Mouse (Mus musculus): ENCODE measurements at regions not wholly inside any gene's neighbourhood (a gene's known extent, or its start where the extent isn't known, plus 50 kb on each side); places are given as distances from the start of the nearest gene placed in this dataset.
A peak's percentile ranks its signal among the peaks of the same experiment; 100 is the strongest.

- no peak overlapping the region for H3K4me3 ChIP-seq (replicated peaks; ENCODE audit: low read length)
- H3K4me2 ChIP-seq (replicated peaks): no peak overlapping the region
- no peaks in the 10 kb centered on the region for H3K9me3 ChIP-seq (ENCODE audit: control insufficient read depth, low read length)
- no peaks in the 10 kb centered on the region for H3K27me3 ChIP-seq (ENCODE audit: control insufficient read depth, insufficient read depth, low read length)
- no peak for DNase-seq (ENCODE audit: low spot score)
- no peak for ATAC-seq (ENCODE audit: low FRiP score)
- H3K27ac ChIP-seq: no peak overlapping the region
- H3K4me1 ChIP-seq (replicated peaks; ENCODE audit: control insufficient read depth, insufficient read depth, low read length): no peaks in the 10 kb centered on the region
- H3K9ac ChIP-seq: no peak overlapping the region
- 88% methylated on average over 5 of the region's 5 CpGs for WGBS
- H3K36me3 ChIP-seq (replicated peaks; ENCODE audit: control insufficient read depth, insufficient read depth): no peaks in the 10 kb centered on the region
Observed at GRCm38 (mm10) chr10:125467503-125467902, 78.2 kb upstream of the Slc16a7 start.

GRCm38 (mm10) chr10:125488350-125488749 is 99.1 kb upstream of the Slc16a7 start:
- WGBS: 85% methylated on average over 3 of the region's 3 CpGs
- DNase-seq (ENCODE audit: low spot score) (no peak), ATAC-seq (ENCODE audit: low FRiP score) (no peak)
- no peaks in the 10 kb centered on the region for H3K27me3 ChIP-seq (ENCODE audit: control insufficient read depth, insufficient read depth, low read length)
- H3K4me1 ChIP-seq (replicated peaks; ENCODE audit: control insufficient read depth, insufficient read depth, low read length): no peaks in the 10 kb centered on the region
- H3K4me3 ChIP-seq (replicated peaks; ENCODE audit: low read length): no peak overlapping the region
- H3K36me3 ChIP-seq (replicated peaks; ENCODE audit: control insufficient read depth, insufficient read depth): no peaks in the 10 kb centered on the region
- no peak overlapping the region for H3K27ac ChIP-seq
- no peaks in the 10 kb centered on the region for H3K9me3 ChIP-seq (ENCODE audit: control insufficient read depth, low read length)
- H3K4me2 ChIP-seq (replicated peaks): no peak overlapping the region
- H3K9ac ChIP-seq: no peak overlapping the region

DNA sequence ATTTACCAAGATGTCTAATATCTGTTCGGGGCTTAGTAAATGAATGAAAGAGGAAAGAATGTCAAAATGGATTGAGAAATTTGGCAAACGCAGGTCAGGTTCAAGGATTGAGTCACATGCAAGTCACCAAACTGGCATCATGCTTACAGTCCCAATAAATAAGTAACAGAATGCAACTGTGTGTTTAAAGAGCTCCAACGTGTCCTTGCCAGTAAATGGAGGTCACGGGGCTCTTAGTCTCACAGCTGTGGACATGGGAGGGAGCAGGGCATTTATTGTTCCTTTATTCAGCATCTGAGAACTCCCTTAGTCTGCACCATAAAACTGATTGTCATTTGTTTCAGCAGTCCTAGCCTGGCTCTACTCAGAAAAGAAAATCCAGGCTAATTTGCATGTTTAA is 101.1 kb upstream of the Slc16a7 start:
- WGBS: 54% methylated on average over 4 of the region's 4 CpGs
- Histone ChIP-seq H3K4me1 (replicated peaks; ENCODE audit: control insufficient read depth, insufficient read depth, low read length) (no peaks in the 10 kb centered on the region), H3K4me2 (replicated peaks) (no peak overlapping the region), H3K27me3 (ENCODE audit: control insufficient read depth, insufficient read depth, low read length) (no peaks in the 10 kb centered on the region), H3K4me3 (replicated peaks; ENCODE audit: low read length) (no peak overlapping the region), H3K9me3 (ENCODE audit: control insufficient read depth, low read length) (no peaks in the 10 kb centered on the region), H3K27ac (no peak overlapping the region), H3K9ac (no peak overlapping the region), H3K36me3 (replicated peaks; ENCODE audit: control insufficient read depth, insufficient read depth) (no peaks in the 10 kb centered on the region)
- no peak for DNase-seq (ENCODE audit: low spot score)
- no peak for ATAC-seq (ENCODE audit: low FRiP score)

- no peak overlapping the region for H3K4me3 ChIP-seq (replicated peaks; ENCODE audit: low read length)
- H3K9me3 ChIP-seq (ENCODE audit: control insufficient read depth, low read length): no peaks in the 10 kb centered on the region
- H3K9ac ChIP-seq: no peak overlapping the region
- ATAC-seq (ENCODE audit: low FRiP score) (no peak), DNase-seq (ENCODE audit: low spot score) (no peak)
- H3K36me3 ChIP-seq (replicated peaks; ENCODE audit: control insufficient read depth, insufficient read depth): no peaks in the 10 kb centered on the region
- H3K4me1 ChIP-seq (replicated peaks; ENCODE audit: control insufficient read depth, insufficient read depth, low read length): no peaks in the 10 kb centered on the region
- no peaks in the 10 kb centered on the region for H3K27me3 ChIP-seq (ENCODE audit: control insufficient read depth, insufficient read depth, low read length)
- H3K4me2 ChIP-seq (replicated peaks): no peak overlapping the region
- H3K27ac ChIP-seq: no peak overlapping the region
- WGBS: 68% methylated on average over 4 of the region's 4 CpGs
Observed at GRCm38 (mm10) chr10:125494489-125494888, 105.2 kb upstream of the Slc16a7 start.

DNA sequence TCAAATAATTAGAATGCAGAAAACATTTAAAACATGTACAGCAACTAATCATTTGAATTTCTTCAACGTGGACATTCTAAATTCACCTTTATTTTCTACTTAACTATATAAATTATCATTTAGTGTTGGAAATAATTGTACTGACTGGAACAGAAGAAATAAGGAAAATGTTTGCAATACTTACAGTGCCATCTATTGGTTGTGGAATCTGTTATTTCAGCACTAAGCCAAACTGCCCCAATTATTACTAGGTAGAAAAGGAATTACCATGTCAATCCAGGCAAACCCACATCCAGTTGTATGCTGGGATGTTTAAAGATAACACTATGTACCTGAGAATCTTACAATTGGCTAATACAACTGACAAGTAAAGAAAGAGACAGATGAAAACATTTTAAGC is 109.1 kb upstream of the Slc16a7 start:
- ATAC-seq (ENCODE audit: low FRiP score): no peak
- Histone ChIP-seq H3K4me1 (replicated peaks; ENCODE audit: control insufficient read depth, insufficient read depth, low read length) (no peaks in the 10 kb centered on the region), H3K4me2 (replicated peaks) (no peak overlapping the region), H3K27me3 (ENCODE audit: control insufficient read depth, insufficient read depth, low read length) (no peaks in the 10 kb centered on the region), H3K9me3 (ENCODE audit: control insufficient read depth, low read length) (no peaks in the 10 kb centered on the region), H3K36me3 (replicated peaks; ENCODE audit: control insufficient read depth, insufficient read depth) (no peaks in the 10 kb centered on the region), H3K27ac (no peak overlapping the region), H3K9ac (no peak overlapping the region), H3K4me3 (replicated peaks; ENCODE audit: low read length) (no peak overlapping the region)
- 22% methylated on average over 1 of the region's 1 CpGs for WGBS
- peak; percentile 72 for DNase-seq (ENCODE audit: low spot score)

- Histone ChIP-seq H3K4me3 (replicated peaks; ENCODE audit: low read length) (no peak overlapping the region), H3K4me1 (replicated peaks; ENCODE audit: control insufficient read depth, insufficient read depth, low read length) (no peaks in the 10 kb centered on the region), H3K9me3 (ENCODE audit: control insufficient read depth, low read length) (no peaks in the 10 kb centered on the region), H3K9ac (no peak overlapping the region), H3K27me3 (ENCODE audit: control insufficient read depth, insufficient read depth, low read length) (no peaks in the 10 kb centered on the region), H3K36me3 (replicated peaks; ENCODE audit: control insufficient read depth, insufficient read depth) (no peaks in the 10 kb centered on the region), H3K4me2 (replicated peaks) (no peak overlapping the region), H3K27ac (no peak overlapping the region)
- 78% methylated on average over 4 of the region's 4 CpGs for WGBS
- DNase-seq (ENCODE audit: low spot score): no peak
- no peak for ATAC-seq (ENCODE audit: low FRiP score)
Observed at GRCm38 (mm10) chr10:125500338-125500737, 111.1 kb upstream of the Slc16a7 start.

- H3K4me3 ChIP-seq (replicated peaks; ENCODE audit: low read length): no peak overlapping the region
- H3K27me3 ChIP-seq (ENCODE audit: control insufficient read depth, insufficient read depth, low read length): no peaks in the 10 kb centered on the region
- WGBS: 80% methylated on average over 5 of the region's 5 CpGs
- H3K4me1 ChIP-seq (replicated peaks; ENCODE audit: control insufficient read depth, insufficient read depth, low read length): no peaks in the 10 kb centered on the region
- no peaks in the 10 kb centered on the region for H3K9me3 ChIP-seq (ENCODE audit: control insufficient read depth, low read length)
- no peaks in the 10 kb centered on the region for H3K36me3 ChIP-seq (replicated peaks; ENCODE audit: control insufficient read depth, insufficient read depth)
- ATAC-seq (ENCODE audit: low FRiP score): no peak
- no peak overlapping the region for H3K27ac ChIP-seq
- no peak overlapping the region for H3K4me2 ChIP-seq (replicated peaks)
- no peak for DNase-seq (ENCODE audit: low spot score)
- H3K9ac ChIP-seq: no peak overlapping the region
Observed at GRCm38 (mm10) chr10:125515026-125515425, 125.8 kb upstream of the Slc16a7 start.

- Histone ChIP-seq H3K27me3 (ENCODE audit: control insufficient read depth, insufficient read depth, low read length) (no peaks in the 10 kb centered on the region), H3K9ac (no peak overlapping the region), H3K9me3 (ENCODE audit: control insufficient read depth, low read length) (no peaks in the 10 kb centered on the region), H3K4me1 (replicated peaks; ENCODE audit: control insufficient read depth, insufficient read depth, low read length) (no peaks in the 10 kb centered on the region), H3K4me3 (replicated peaks; ENCODE audit: low read length) (no peak overlapping the region), H3K36me3 (replicated peaks; ENCODE audit: control insufficient read depth, insufficient read depth) (no peaks in the 10 kb centered on the region), H3K27ac (no peak overlapping the region), H3K4me2 (replicated peaks) (no peak overlapping the region)
- no peak for DNase-seq (ENCODE audit: low spot score)
- 92% methylated on average over 6 of the region's 6 CpGs for WGBS
- no peak for ATAC-seq (ENCODE audit: low FRiP score)
Observed at GRCm38 (mm10) chr10:125530876-125531275, 141.6 kb upstream of the Slc16a7 start.

- H3K9me3 ChIP-seq (ENCODE audit: control insufficient read depth, low read length): no peaks in the 10 kb centered on the region
- no peaks in the 10 kb centered on the region for H3K36me3 ChIP-seq (replicated peaks; ENCODE audit: control insufficient read depth, insufficient read depth)
- no peaks in the 10 kb centered on the region for H3K4me1 ChIP-seq (replicated peaks; ENCODE audit: control insufficient read depth, insufficient read depth, low read length)
- H3K9ac ChIP-seq: no peak overlapping the region
- DNase-seq (ENCODE audit: low spot score) (peak; percentile 76), ATAC-seq (ENCODE audit: low FRiP score) (no peak)
- 43% methylated on average over 1 of the region's 1 CpGs for WGBS
- H3K4me3 ChIP-seq (replicated peaks; ENCODE audit: low read length): no peak overlapping the region
- H3K27ac ChIP-seq: no peak overlapping the region
- H3K4me2 ChIP-seq (replicated peaks): no peak overlapping the region
- no peaks in the 10 kb centered on the region for H3K27me3 ChIP-seq (ENCODE audit: control insufficient read depth, insufficient read depth, low read length)
Observed at GRCm38 (mm10) chr10:125538316-125538715, 149.1 kb upstream of the Slc16a7 start.

DNA sequence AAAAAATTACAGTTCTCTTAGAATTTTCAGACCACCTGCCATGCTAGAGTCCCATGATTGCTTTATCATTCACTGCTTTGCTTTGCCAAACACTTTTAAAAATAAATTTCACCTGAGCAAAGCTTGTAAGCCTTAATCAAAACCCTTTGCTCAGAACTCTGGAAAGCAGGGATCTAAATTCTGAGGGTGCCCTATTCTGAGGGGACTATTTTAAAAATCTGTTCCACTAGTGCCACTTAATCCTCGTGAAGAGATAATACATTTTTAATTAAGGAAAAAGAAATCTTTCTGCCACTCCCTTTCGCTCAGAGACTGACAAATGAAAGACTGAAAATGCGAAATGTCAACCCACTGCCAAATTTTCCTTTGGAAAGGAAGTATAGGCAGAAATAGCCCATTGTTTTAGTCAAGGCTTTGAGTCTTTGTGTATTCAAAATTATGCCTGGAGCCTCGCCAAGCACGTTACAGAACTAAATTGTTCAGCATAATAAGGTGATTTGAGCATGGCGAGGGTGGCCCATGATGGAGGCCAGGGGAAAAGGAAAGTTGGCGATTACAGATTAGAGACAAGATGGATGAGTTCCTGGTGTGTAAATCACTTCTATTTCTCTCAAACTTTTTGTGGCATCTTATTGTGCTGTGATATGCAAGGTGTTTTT is 197.4 kb upstream of the Slc16a7 start:
- 0 out of 2 replicates have a peak, but pooled peaks cover 3% of the 10 kb centered on the region for H3K4me1 ChIP-seq (replicated peaks; ENCODE audit: control insufficient read depth, insufficient read depth, low read length)
- no peak overlapping the region for H3K4me2 ChIP-seq (replicated peaks)
- H3K4me3 ChIP-seq (replicated peaks; ENCODE audit: low read length): no peak overlapping the region
- 0 out of 2 replicates have a peak overlapping the region, but pooled peaks have one; percentile 5 for H3K27ac ChIP-seq
- no peaks in the 10 kb centered on the region for H3K27me3 ChIP-seq (ENCODE audit: control insufficient read depth, insufficient read depth, low read length)
- ATAC-seq (ENCODE audit: low FRiP score) (peak; percentile 71; the same call in 1 of the 2 replicates), DNase-seq (ENCODE audit: low spot score) (peak; percentile 58)
- no peaks in the 10 kb centered on the region for H3K9me3 ChIP-seq (ENCODE audit: control insufficient read depth, low read length)
- WGBS: 28% methylated on average over 7 of the region's 7 CpGs
- no peaks in the 10 kb centered on the region for H3K36me3 ChIP-seq (replicated peaks; ENCODE audit: control insufficient read depth, insufficient read depth)
- H3K9ac ChIP-seq: no peak overlapping the region

Measured in hindbrain, embryonic 14.5 days (tissue).